Mouse (Mus musculus): ENCODE results near the gene Spata13. TPM values are rescaled to one million over a fixed set of nuclear protein-coding genes. Genes with fewer than 3 reads are reported as not detected.

Spata13 gene
- polyA plus RNA-seq, 1 experiment from 2014 or later = 73.2 TPM

DNA sequence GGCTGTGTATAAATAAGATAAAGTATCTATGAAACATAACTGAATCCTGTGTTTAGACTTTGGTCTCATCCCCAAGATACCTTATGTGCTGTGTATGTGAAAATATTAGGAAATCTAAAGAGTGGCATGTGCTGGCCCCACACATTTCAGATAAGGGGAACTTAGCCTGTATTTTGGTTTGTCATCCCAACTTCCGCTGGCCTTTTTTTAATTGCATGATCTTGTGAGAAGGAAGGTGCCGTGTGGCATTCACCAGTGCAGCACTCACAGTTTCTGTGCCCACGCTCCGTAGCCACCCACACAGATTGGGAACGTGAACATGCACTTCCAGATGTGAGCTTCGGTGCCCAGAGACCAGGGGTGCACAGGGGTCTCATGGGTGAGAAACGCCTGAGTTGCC, 123.9 kb downstream of the Spata13 start:
- Histone ChIP-seq H3K9ac (ENCODE audit: low read depth, low read length) (no peak overlapping the region), H3K4me3 (ENCODE audit: low read depth, low read length) (no peak overlapping the region), H3K27me3 (ENCODE audit: control insufficient read depth, insufficient read depth, low read length) (no peaks in the 10 kb centered on the region), H3K27ac (ENCODE audit: low read depth, low read length) (no peak overlapping the region), H3K9me3 (ENCODE audit: control insufficient read depth, low read length) (no peaks in the 10 kb centered on the region), H3K4me1 (replicated peaks; ENCODE audit: control insufficient read depth, insufficient read depth, low read length) (no peaks in the 10 kb centered on the region), H3K4me2 (replicated peaks; ENCODE audit: low read depth, low read length) (no peak overlapping the region), H3K36me3 (ENCODE audit: control insufficient read depth, insufficient read depth, low read length) (peaks cover 22% of the 10 kb centered on the region; the same call in 1 of the 2 replicates)
- 91% methylated on average over 7 of the region's 7 CpGs for WGBS
- ATAC-seq (ENCODE audit: low FRiP score) = no peak
- no peak for DNase-seq (ENCODE audit: low spot score)

DNA sequence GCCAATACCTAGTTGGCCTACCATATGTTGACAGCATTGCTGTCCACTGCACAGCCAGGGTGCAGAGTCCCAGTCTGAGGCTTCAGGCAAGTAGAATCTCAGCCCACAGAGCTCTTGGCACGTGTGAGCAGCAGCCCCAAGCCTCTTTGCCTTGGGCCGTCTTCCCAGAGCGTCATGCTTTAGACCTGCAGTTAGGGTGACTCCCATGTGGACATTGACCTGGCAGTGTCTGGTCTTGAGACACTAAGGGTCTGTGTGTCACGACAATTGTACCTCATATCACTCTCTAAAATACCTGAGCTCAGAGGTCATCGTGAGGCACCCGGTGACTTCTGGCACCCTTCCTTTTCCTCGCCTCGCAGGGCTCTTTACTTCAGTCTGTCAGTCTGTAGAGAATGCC, 125.3 kb downstream of the Spata13 start:
- WGBS = 94% methylated on average over 8 of the region's 8 CpGs
- H3K4me1 ChIP-seq (replicated peaks; ENCODE audit: control insufficient read depth, insufficient read depth, low read length) = no peaks in the 10 kb centered on the region
- ATAC-seq (ENCODE audit: low FRiP score) (no peak), DNase-seq (ENCODE audit: low spot score) (no peak)
- peaks cover 22% of the 10 kb centered on the region; the same call in 1 of the 2 replicates for H3K36me3 ChIP-seq (ENCODE audit: control insufficient read depth, insufficient read depth, low read length)
- H3K27ac ChIP-seq (ENCODE audit: low read depth, low read length) = no peak overlapping the region
- H3K9ac ChIP-seq (ENCODE audit: low read depth, low read length) = no peak overlapping the region
- no peaks in the 10 kb centered on the region for H3K9me3 ChIP-seq (ENCODE audit: control insufficient read depth, low read length)
- no peaks in the 10 kb centered on the region for H3K27me3 ChIP-seq (ENCODE audit: control insufficient read depth, insufficient read depth, low read length)
- no peak overlapping the region for H3K4me2 ChIP-seq (replicated peaks; ENCODE audit: low read depth, low read length)
- H3K4me3 ChIP-seq (ENCODE audit: low read depth, low read length) = no peak overlapping the region

DNA sequence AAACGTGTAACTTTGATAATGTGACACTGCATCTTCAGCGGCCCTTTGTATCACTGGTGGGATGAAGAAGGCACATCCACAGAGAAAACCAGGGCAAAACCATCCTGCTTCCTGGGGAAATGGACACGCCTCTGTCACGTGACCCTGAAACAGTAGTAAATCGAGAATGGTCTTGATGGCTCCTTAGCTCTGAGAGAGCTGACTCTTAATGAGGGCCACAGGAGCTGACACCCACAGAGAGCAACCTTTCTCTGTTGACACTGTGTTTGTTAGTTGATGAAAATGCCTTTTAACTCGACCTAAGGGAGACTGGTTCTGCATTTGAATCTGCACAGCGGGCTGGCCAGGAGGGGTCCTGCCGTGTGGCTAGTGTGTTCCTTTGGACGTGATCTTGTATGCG, 128.0 kb downstream of the Spata13 start:
- Histone ChIP-seq H3K9me3 (ENCODE audit: control insufficient read depth, low read length) (no peaks in the 10 kb centered on the region), H3K36me3 (ENCODE audit: control insufficient read depth, insufficient read depth, low read length) (peaks cover 16% of the 10 kb centered on the region; the same call in 1 of the 2 replicates)

DNA sequence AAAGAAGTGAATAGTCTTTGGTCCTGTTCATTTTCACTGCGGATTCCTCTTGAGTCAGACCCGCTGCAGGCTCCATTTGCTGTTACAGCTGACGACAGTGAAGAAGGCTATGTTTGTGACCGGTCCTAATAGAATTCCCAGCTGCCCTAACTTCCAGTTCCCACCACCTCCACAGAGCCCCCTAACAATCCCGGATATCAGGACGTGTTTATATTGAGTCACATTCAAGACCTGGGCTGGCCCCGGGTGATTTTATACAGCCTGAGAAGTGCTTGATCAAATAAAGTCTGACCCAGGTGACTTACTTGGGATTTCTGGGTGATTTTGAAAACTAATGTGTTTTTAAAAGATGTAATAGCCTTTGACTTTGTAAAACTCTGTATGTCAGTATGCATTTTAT, 129.0 kb downstream of the Spata13 start:
- H3K27ac ChIP-seq (ENCODE audit: low read depth, low read length) = no peak overlapping the region
- no peaks in the 10 kb centered on the region for H3K9me3 ChIP-seq (ENCODE audit: control insufficient read depth, low read length)
- H3K27me3 ChIP-seq (ENCODE audit: control insufficient read depth, insufficient read depth, low read length) = no peaks in the 10 kb centered on the region
- peaks cover 14% of the 10 kb centered on the region; the same call in 1 of the 2 replicates for H3K36me3 ChIP-seq (ENCODE audit: control insufficient read depth, insufficient read depth, low read length)
- DNase-seq (ENCODE audit: low spot score) (no peak), ATAC-seq (ENCODE audit: low FRiP score) (no peak)
- no peak overlapping the region for H3K4me2 ChIP-seq (replicated peaks; ENCODE audit: low read depth, low read length)
- H3K4me1 ChIP-seq (replicated peaks; ENCODE audit: control insufficient read depth, insufficient read depth, low read length) = no peaks in the 10 kb centered on the region
- 78% methylated on average over 7 of the region's 7 CpGs for WGBS
- H3K4me3 ChIP-seq (ENCODE audit: low read depth, low read length) = no peak overlapping the region
- no peak overlapping the region for H3K9ac ChIP-seq (ENCODE audit: low read depth, low read length)

More for the DNA sequence above, 128.0 kb downstream of the Spata13 start:
- 73% methylated on average over 10 of the region's 10 CpGs for WGBS
- Histone ChIP-seq H3K9ac (ENCODE audit: low read depth, low read length) (no peak overlapping the region), H3K4me1 (replicated peaks; ENCODE audit: control insufficient read depth, insufficient read depth, low read length) (no peaks in the 10 kb centered on the region), H3K4me2 (replicated peaks; ENCODE audit: low read depth, low read length) (no peak overlapping the region), H3K27me3 (ENCODE audit: control insufficient read depth, insufficient read depth, low read length) (no peaks in the 10 kb centered on the region), H3K4me3 (ENCODE audit: low read depth, low read length) (no peak overlapping the region), H3K27ac (ENCODE audit: low read depth, low read length) (no peak overlapping the region)
- no peak for ATAC-seq (ENCODE audit: low FRiP score)
- DNase-seq (ENCODE audit: low spot score) = no peak

DNA sequence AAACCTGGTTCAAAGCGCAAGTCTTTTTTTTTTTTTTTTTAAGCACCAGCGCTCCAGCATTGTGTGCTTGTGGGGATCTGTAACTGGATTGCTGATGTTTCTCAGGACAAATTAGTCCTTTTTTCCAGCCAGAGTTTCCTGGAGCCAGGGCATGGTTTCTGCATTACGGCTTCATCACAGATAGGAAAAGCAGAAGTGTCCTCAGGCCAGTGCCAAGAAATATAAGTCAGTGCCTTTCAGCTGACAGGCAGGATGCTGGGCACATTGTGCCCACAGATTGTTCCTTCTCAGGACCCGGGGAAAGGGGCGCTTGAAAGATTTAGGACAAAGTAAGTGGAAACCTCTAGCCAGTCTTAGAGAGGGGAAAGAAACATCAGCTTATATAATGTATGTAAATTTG, 129.9 kb downstream of the Spata13 start:
- H3K4me2 ChIP-seq (replicated peaks; ENCODE audit: low read depth, low read length) = no peak overlapping the region
- ATAC-seq (ENCODE audit: low FRiP score) (no peak), DNase-seq (ENCODE audit: low spot score) (no peak)
- H3K36me3 ChIP-seq (ENCODE audit: control insufficient read depth, insufficient read depth, low read length) = peaks cover 9% of the 10 kb centered on the region; the same call in 1 of the 2 replicates
- no peaks in the 10 kb centered on the region for H3K4me1 ChIP-seq (replicated peaks; ENCODE audit: control insufficient read depth, insufficient read depth, low read length)
- no peak overlapping the region for H3K4me3 ChIP-seq (ENCODE audit: low read depth, low read length)
- H3K27me3 ChIP-seq (ENCODE audit: control insufficient read depth, insufficient read depth, low read length) = no peaks in the 10 kb centered on the region
- no peak overlapping the region for H3K27ac ChIP-seq (ENCODE audit: low read depth, low read length)
- H3K9me3 ChIP-seq (ENCODE audit: control insufficient read depth, low read length) = no peaks in the 10 kb centered on the region
- H3K9ac ChIP-seq (ENCODE audit: low read depth, low read length) = no peak overlapping the region
- WGBS = 95% methylated on average over 5 of the region's 5 CpGs

DNA sequence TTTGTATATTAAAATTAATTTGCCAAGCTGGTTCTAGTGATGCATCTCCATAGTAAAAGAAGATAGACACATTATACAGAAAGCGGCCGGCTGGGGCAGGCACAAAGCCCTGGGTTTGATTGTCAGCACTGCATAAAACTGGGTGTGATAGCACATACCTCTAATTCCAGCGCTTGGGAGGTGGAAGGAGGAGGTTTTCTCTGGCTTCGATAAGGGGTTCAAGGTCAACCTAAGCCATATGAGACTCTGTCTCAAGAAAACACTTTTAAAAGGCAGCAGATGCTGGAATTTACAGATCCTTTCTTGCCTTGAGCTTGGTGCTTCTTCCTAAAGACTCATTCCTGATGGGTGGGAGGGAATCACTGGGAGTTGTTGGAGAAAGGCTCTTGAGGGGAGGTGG, 130.7 kb downstream of the Spata13 start:
- Histone ChIP-seq H3K4me1 (replicated peaks; ENCODE audit: control insufficient read depth, insufficient read depth, low read length) (no peaks in the 10 kb centered on the region), H3K4me3 (ENCODE audit: low read depth, low read length) (no peak overlapping the region), H3K27ac (ENCODE audit: low read depth, low read length) (no peak overlapping the region), H3K9me3 (ENCODE audit: control insufficient read depth, low read length) (no peaks in the 10 kb centered on the region), H3K36me3 (ENCODE audit: control insufficient read depth, insufficient read depth, low read length) (0 out of 2 replicates have a peak, but pooled peaks cover 7% of the 10 kb centered on the region), H3K27me3 (ENCODE audit: control insufficient read depth, insufficient read depth, low read length) (no peaks in the 10 kb centered on the region), H3K9ac (ENCODE audit: low read depth, low read length) (no peak overlapping the region), H3K4me2 (replicated peaks; ENCODE audit: low read depth, low read length) (no peak overlapping the region)
- DNase-seq (ENCODE audit: low spot score) = no peak
- ATAC-seq (ENCODE audit: low FRiP score) = no peak
- 77% methylated on average over 4 of the region's 4 CpGs for WGBS

DNA sequence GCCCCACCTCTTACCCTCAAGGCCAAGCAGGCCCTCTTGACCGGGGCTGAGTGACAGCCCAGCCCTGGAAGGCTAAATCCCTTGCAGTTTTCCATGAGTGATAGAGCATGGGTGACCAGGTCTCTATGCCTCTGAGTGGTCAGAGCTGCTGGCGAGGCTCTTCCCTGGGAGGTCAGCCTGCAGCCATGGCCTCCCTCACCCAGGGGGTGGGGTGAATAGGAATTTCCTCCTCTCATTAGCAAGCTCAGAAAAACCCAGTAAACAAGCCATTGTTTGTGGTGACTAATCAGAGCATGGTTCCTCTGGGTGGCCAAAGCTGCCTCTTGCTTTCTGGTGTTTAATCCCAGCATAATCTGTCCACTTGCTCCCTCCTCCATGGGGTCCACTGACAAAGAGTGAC, 131.2 kb downstream of the Spata13 start:
- 69% methylated on average over 2 of the region's 2 CpGs for WGBS
- no peak overlapping the region for H3K27ac ChIP-seq (ENCODE audit: low read depth, low read length)
- H3K4me1 ChIP-seq (replicated peaks; ENCODE audit: control insufficient read depth, insufficient read depth, low read length) = no peaks in the 10 kb centered on the region
- H3K4me2 ChIP-seq (replicated peaks; ENCODE audit: low read depth, low read length) = no peak overlapping the region
- H3K27me3 ChIP-seq (ENCODE audit: control insufficient read depth, insufficient read depth, low read length) = no peaks in the 10 kb centered on the region
- 0 out of 2 replicates have a peak, but pooled peaks cover 7% of the 10 kb centered on the region for H3K36me3 ChIP-seq (ENCODE audit: control insufficient read depth, insufficient read depth, low read length)
- H3K9me3 ChIP-seq (ENCODE audit: control insufficient read depth, low read length) = no peaks in the 10 kb centered on the region
- no peak overlapping the region for H3K9ac ChIP-seq (ENCODE audit: low read depth, low read length)
- DNase-seq (ENCODE audit: low spot score) (no peak), ATAC-seq (ENCODE audit: low FRiP score) (no peak)
- no peak overlapping the region for H3K4me3 ChIP-seq (ENCODE audit: low read depth, low read length)

DNA sequence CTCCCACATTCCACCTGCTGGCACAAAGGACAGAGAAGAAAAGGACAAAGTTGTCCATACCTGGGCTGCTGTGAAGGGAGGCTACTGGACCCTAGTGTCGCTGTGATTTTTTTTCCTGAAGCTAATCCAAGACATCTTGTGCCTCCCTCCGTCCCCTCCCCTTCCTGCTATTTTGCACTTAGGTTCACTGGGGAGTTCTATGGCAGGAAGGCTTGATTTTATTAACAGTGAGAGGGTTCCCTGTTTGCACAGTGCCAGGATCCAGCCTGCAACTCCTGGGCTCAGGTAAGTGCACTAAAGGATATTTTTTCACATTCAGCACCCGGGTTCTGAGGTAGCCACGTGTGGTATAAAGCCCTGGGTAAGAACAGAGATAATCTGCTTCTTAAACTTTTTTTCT, 134.1 kb downstream of the Spata13 start, which contains the start of gene C1qtnf9:
TSS of gene C1qtnf9 (plus strand) at position 251 of the 400 bp plus-strand sequence.
- ATAC-seq (ENCODE audit: low FRiP score) (no peak), DNase-seq (ENCODE audit: low spot score) (no peak)
- no peaks in the 10 kb centered on the region for H3K9me3 ChIP-seq (ENCODE audit: control insufficient read depth, low read length)
- WGBS = 73% methylated on average over 4 of the region's 4 CpGs
- no peak within 1 kb of the TSS for H3K27ac ChIP-seq (ENCODE audit: low read depth, low read length)
- no peak within 1 kb of the TSS for H3K9ac ChIP-seq (ENCODE audit: low read depth, low read length)
- H3K36me3 ChIP-seq (ENCODE audit: control insufficient read depth, insufficient read depth, low read length) = no peaks in the 10 kb centered on the region
- no peaks in the 10 kb centered on the region for H3K27me3 ChIP-seq (ENCODE audit: control insufficient read depth, insufficient read depth, low read length)
- no peak within 1 kb of the TSS for H3K4me3 ChIP-seq (ENCODE audit: low read depth, low read length)
- no peaks in the 10 kb centered on the region for H3K4me1 ChIP-seq (replicated peaks; ENCODE audit: control insufficient read depth, insufficient read depth, low read length)
- no peak within 1 kb of the TSS for H3K4me2 ChIP-seq (replicated peaks; ENCODE audit: low read depth, low read length)

DNA sequence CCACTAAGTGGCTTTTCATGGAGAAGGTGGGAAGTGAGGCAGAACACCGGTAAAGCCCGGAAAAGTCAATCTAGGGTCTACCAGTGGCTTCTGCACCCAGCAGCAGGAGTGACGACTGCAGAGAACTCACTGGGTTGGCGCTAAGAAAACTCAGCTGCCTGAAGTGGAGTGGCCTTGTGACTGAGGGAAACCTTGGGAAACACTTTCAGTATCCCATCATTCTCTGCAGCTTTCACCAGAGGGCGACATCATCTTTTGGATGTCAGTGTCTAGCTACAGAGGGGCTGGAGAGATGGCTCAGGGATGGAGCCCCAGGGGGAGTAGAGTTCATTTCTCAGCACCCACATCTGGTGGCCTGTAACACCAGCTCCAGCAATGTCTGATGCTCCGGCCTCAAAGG, 135.5 kb downstream of the Spata13 start:
- Histone ChIP-seq H3K27ac (ENCODE audit: low read depth, low read length) (no peak overlapping the region), H3K4me2 (replicated peaks; ENCODE audit: low read depth, low read length) (no peak overlapping the region), H3K9me3 (ENCODE audit: control insufficient read depth, low read length) (no peaks in the 10 kb centered on the region), H3K36me3 (ENCODE audit: control insufficient read depth, insufficient read depth, low read length) (no peaks in the 10 kb centered on the region), H3K4me1 (replicated peaks; ENCODE audit: control insufficient read depth, insufficient read depth, low read length) (no peaks in the 10 kb centered on the region), H3K9ac (ENCODE audit: low read depth, low read length) (no peak overlapping the region), H3K4me3 (ENCODE audit: low read depth, low read length) (no peak overlapping the region), H3K27me3 (ENCODE audit: control insufficient read depth, insufficient read depth, low read length) (no peaks in the 10 kb centered on the region)
- DNase-seq (ENCODE audit: low spot score) (no peak), ATAC-seq (ENCODE audit: low FRiP score) (no peak)
- 44% methylated on average over 6 of the region's 6 CpGs for WGBS

Data from hindbrain, embryonic 11.5 days (tissue).